Mouse (Mus musculus) cerebellum, adult 2 months (tissue): ENCODE measurements around the gene Rasgrp1.

ENCODE experiments used
- CTCF ChIP-seq: fragments of 200-500 bp; IDR thresholded peaks from 2 replicates; pipeline ENCODE4 v1.5.1; 2011; ENCODE audit warnings: low read depth, mild to moderate bottlenecking, control low read depth, low read length, moderate library complexity, borderline replicate concordance; ENCODE audit not compliant: insufficient read depth
- POLR2A ChIP-seq: fragments of 200-500 bp; IDR thresholded peaks from 2 replicates; pipeline ENCODE4 v1.6.1; 2011; ENCODE audit warnings: low read length, control low read depth, borderline replicate concordance; ENCODE audit not compliant: insufficient read depth

GRCm38 (mm10) chr2:117231257-117231656 lies 111.5 kb downstream of the Rasgrp1 start:
- TF ChIP-seq CTCF (peak; percentile 83), POLR2A (no peak)
